Mouse (Mus musculus): ENCODE measurements around the gene Aldoc. TPM values are rescaled to one million over a fixed set of nuclear protein-coding genes. Genes with fewer than 3 reads are reported as not detected.

Aldoc gene
- polyA plus RNA-seq, 1 experiment from 2014 or later, result 2.7 TPM

GRCm38 (mm10) chr11:78371711-78372110 lies 48.9 kb downstream of the Aldoc start:
- Histone ChIP-seq H3K36me3 (replicated peaks; ENCODE audit: control insufficient read depth, insufficient read depth, low read depth, low read length) (no peaks in the 10 kb centered on the region), H3K4me2 (ENCODE audit: low read depth, low read length) (no peak overlapping the region), H3K4me1 (ENCODE audit: control insufficient read depth, insufficient read depth, low read length) (0 out of 2 replicates have a peak, but pooled peaks cover 3% of the 10 kb centered on the region), H3K27me3 (ENCODE audit: control insufficient read depth, insufficient read depth, low read length) (no peaks in the 10 kb centered on the region), H3K27ac (replicated peaks; ENCODE audit: low read depth, low read length) (no peak overlapping the region), H3K4me3 (ENCODE audit: low read depth, low read length) (no peak overlapping the region), H3K9me3 (replicated peaks; ENCODE audit: control insufficient read depth, low read length) (no peaks in the 10 kb centered on the region), H3K9ac (replicated peaks; ENCODE audit: low read length) (no peak overlapping the region)
- WGBS, result 89% methylated on average over 11 of the region's 11 CpGs
- no peak for DNase-seq (ENCODE audit: low spot score)
- ATAC-seq (replicated peaks; ENCODE audit: insufficient number of reproducible peaks, low FRiP score, low TSS enrichment, low read depth), result no peak

DNA sequence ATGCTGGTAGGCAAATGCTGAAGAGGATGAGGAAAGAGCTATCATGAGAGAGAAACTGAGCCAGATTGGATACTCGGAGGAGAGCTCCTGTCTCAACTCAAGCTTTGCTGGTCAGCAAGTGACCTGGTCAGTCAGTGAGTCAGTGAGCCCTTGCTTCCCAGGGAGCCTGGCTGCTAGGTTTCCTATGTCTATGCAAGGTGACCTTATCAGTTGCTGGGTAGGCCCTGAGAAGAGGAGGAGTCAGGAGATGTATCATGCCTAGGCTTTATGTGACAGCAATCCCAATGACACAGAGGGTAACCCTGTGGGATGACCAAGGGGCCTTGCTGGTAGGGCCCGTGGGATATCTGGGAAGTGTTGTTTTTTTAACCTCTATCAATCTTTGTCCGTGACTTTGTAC lies 49.4 kb downstream of the Aldoc start:
- 84% methylated on average over 3 of the region's 3 CpGs for WGBS

GRCm38 (mm10) chr11:78372610-78373009 lies 49.8 kb downstream of the Aldoc start:
- no peak for ATAC-seq (replicated peaks; ENCODE audit: insufficient number of reproducible peaks, low FRiP score, low TSS enrichment, low read depth)
- Histone ChIP-seq H3K4me2 (ENCODE audit: low read depth, low read length) (no peak overlapping the region), H3K36me3 (replicated peaks; ENCODE audit: control insufficient read depth, insufficient read depth, low read depth, low read length) (no peaks in the 10 kb centered on the region), H3K4me1 (ENCODE audit: control insufficient read depth, insufficient read depth, low read length) (0 out of 2 replicates have a peak, but pooled peaks cover 3% of the 10 kb centered on the region), H3K9me3 (replicated peaks; ENCODE audit: control insufficient read depth, low read length) (no peaks in the 10 kb centered on the region), H3K9ac (replicated peaks; ENCODE audit: low read length) (no peak overlapping the region), H3K27ac (replicated peaks; ENCODE audit: low read depth, low read length) (no peak overlapping the region), H3K27me3 (ENCODE audit: control insufficient read depth, insufficient read depth, low read length) (no peaks in the 10 kb centered on the region), H3K4me3 (ENCODE audit: low read depth, low read length) (no peak overlapping the region)
- 59% methylated on average over 7 of the region's 7 CpGs for WGBS
- no peak for DNase-seq (ENCODE audit: low spot score)

More for the DNA sequence above, 49.4 kb downstream of the Aldoc start:
- H3K36me3 ChIP-seq (replicated peaks; ENCODE audit: control insufficient read depth, insufficient read depth, low read depth, low read length), result no peaks in the 10 kb centered on the region
- DNase-seq (ENCODE audit: low spot score) (no peak), ATAC-seq (replicated peaks; ENCODE audit: insufficient number of reproducible peaks, low FRiP score, low TSS enrichment, low read depth) (no peak)
- no peaks in the 10 kb centered on the region for H3K27me3 ChIP-seq (ENCODE audit: control insufficient read depth, insufficient read depth, low read length)
- no peak overlapping the region for H3K4me3 ChIP-seq (ENCODE audit: low read depth, low read length)
- H3K4me2 ChIP-seq (ENCODE audit: low read depth, low read length), result no peak overlapping the region
- H3K4me1 ChIP-seq (ENCODE audit: control insufficient read depth, insufficient read depth, low read length), result 0 out of 2 replicates have a peak, but pooled peaks cover 3% of the 10 kb centered on the region
- H3K27ac ChIP-seq (replicated peaks; ENCODE audit: low read depth, low read length), result no peak overlapping the region
- no peak overlapping the region for H3K9ac ChIP-seq (replicated peaks; ENCODE audit: low read length)
- no peaks in the 10 kb centered on the region for H3K9me3 ChIP-seq (replicated peaks; ENCODE audit: control insufficient read depth, low read length)

- H3K36me3 ChIP-seq (replicated peaks; ENCODE audit: control insufficient read depth, insufficient read depth, low read depth, low read length), result no peaks in the 10 kb centered on the region
- no peaks in the 10 kb centered on the region for H3K9me3 ChIP-seq (replicated peaks; ENCODE audit: control insufficient read depth, low read length)
- 0 out of 2 replicates have a peak, but pooled peaks cover 3% of the 10 kb centered on the region for H3K4me1 ChIP-seq (ENCODE audit: control insufficient read depth, insufficient read depth, low read length)
- DNase-seq (ENCODE audit: low spot score), result peak; percentile 15
- 0 out of 2 replicates have a peak overlapping the region, but pooled peaks have one; percentile 13 for H3K27ac ChIP-seq (replicated peaks; ENCODE audit: low read depth, low read length)
- no peak overlapping the region for H3K4me2 ChIP-seq (ENCODE audit: low read depth, low read length)
- no peaks in the 10 kb centered on the region for H3K27me3 ChIP-seq (ENCODE audit: control insufficient read depth, insufficient read depth, low read length)
- no peak overlapping the region; the same call in 1 of the 2 replicates for H3K9ac ChIP-seq (replicated peaks; ENCODE audit: low read length)
- WGBS, result 74% methylated on average over 8 of the region's 8 CpGs
- ATAC-seq (replicated peaks; ENCODE audit: insufficient number of reproducible peaks, low FRiP score, low TSS enrichment, low read depth), result no peak
- no peak overlapping the region for H3K4me3 ChIP-seq (ENCODE audit: low read depth, low read length)
These were observed 51.4 kb downstream of the Aldoc start for GRCm38 (mm10) chr11:78374147-78374546.

Other genes with a start within 250 kb of the Aldoc start
- 37.5 and 44.6 TPM in 2 replicates for gene Eral1, start 242.6 kb upstream of the Aldoc start, polyA plus RNA-seq (2014; fragmentation: Nextera tagmentation; extraction: Ambion mirVana)
- 19.0 and 22.8 TPM in 2 replicates for gene Fam222b, start 228.3 kb upstream of the Aldoc start, polyA plus RNA-seq (2014; fragmentation: Nextera tagmentation; extraction: Ambion mirVana)
- 84.9 and 91.8 TPM in 2 replicates for gene Traf4, start 157.4 kb upstream of the Aldoc start, polyA plus RNA-seq (2014; fragmentation: Nextera tagmentation; extraction: Ambion mirVana)
- gene Nek8, start 146.3 kb upstream of the Aldoc start, polyA plus RNA-seq (2014; fragmentation: Nextera tagmentation; extraction: Ambion mirVana), result 8.6 and 8.9 TPM in 2 replicates
- 8.9 and 10.9 TPM in 2 replicates for gene Tlcd1, start 146.3 kb upstream of the Aldoc start, polyA plus RNA-seq (2014; fragmentation: Nextera tagmentation; extraction: Ambion mirVana)
- 1,340 and 1,370 TPM in 2 replicates for gene Rpl23a, start 139.4 kb upstream of the Aldoc start, polyA plus RNA-seq (2014; fragmentation: Nextera tagmentation; extraction: Ambion mirVana)
- gene Rab34, start 134.5 kb upstream of the Aldoc start, polyA plus RNA-seq (2014; fragmentation: Nextera tagmentation; extraction: Ambion mirVana), result 139 and 140 TPM in 2 replicates
- gene Proca1, start 129.6 kb upstream of the Aldoc start, polyA plus RNA-seq (2014; fragmentation: Nextera tagmentation; extraction: Ambion mirVana), result 1.2 and 1.7 TPM in 2 replicates
- gene Sdf2, start 77.2 kb upstream of the Aldoc start, polyA plus RNA-seq (2014; fragmentation: Nextera tagmentation; extraction: Ambion mirVana), result 47.3 and 55.6 TPM in 2 replicates
- gene Supt6, start 77.0 kb upstream of the Aldoc start, polyA plus RNA-seq (2014; fragmentation: Nextera tagmentation; extraction: Ambion mirVana), result 24.9 and 27.4 TPM in 2 replicates
- gene 2610507B11Rik, start 61.2 kb upstream of the Aldoc start, polyA plus RNA-seq (2014; fragmentation: Nextera tagmentation; extraction: Ambion mirVana), result 59.7 and 66.9 TPM in 2 replicates
- gene BC030499, start 32.1 kb upstream of the Aldoc start, polyA plus RNA-seq (2014; fragmentation: Nextera tagmentation; extraction: Ambion mirVana), result 0.11 TPM in 1 of 2 replicates, not detected in the other
- 54.8 and 62.0 TPM in 2 replicates for gene Spag5, start 21.4 kb upstream of the Aldoc start, polyA plus RNA-seq (2014; fragmentation: Nextera tagmentation; extraction: Ambion mirVana)
- gene Pigs, start 5.4 kb downstream of the Aldoc start, polyA plus RNA-seq (2014; fragmentation: Nextera tagmentation; extraction: Ambion mirVana), result 55.4 and 64.0 TPM in 2 replicates
- 77.0 and 84.7 TPM in 2 replicates for gene Unc119, start 20.5 kb downstream of the Aldoc start, polyA plus RNA-seq (2014; fragmentation: Nextera tagmentation; extraction: Ambion mirVana)
- gene Foxn1, start 63.6 kb downstream of the Aldoc start, polyA plus RNA-seq (2014; fragmentation: Nextera tagmentation; extraction: Ambion mirVana), result 0.14 and 0.50 TPM in 2 replicates
- not detected in 2 replicates for gene Slc13a2, start 99.2 kb downstream of the Aldoc start, polyA plus RNA-seq (2014; fragmentation: Nextera tagmentation; extraction: Ambion mirVana)
- gene Slc46a1, start 142.7 kb downstream of the Aldoc start, polyA plus RNA-seq (2014; fragmentation: Nextera tagmentation; extraction: Ambion mirVana), result 13.0 and 14.9 TPM in 2 replicates
- 4.1 and 4.7 TPM in 2 replicates for gene Sarm1, start 174.8 kb downstream of the Aldoc start, polyA plus RNA-seq (2014; fragmentation: Nextera tagmentation; extraction: Ambion mirVana)
- 24.8 and 30.4 TPM in 2 replicates for gene Vtn, start 176.1 kb downstream of the Aldoc start, polyA plus RNA-seq (2014; fragmentation: Nextera tagmentation; extraction: Ambion mirVana)
- gene Sebox, start 180.5 kb downstream of the Aldoc start, polyA plus RNA-seq (2014; fragmentation: Nextera tagmentation; extraction: Ambion mirVana), result not detected in 2 replicates
- gene Tmem199, start 189.2 kb downstream of the Aldoc start, polyA plus RNA-seq (2014; fragmentation: Nextera tagmentation; extraction: Ambion mirVana), result 66.4 and 70.1 TPM in 2 replicates
- gene Poldip2, start 189.2 kb downstream of the Aldoc start, polyA plus RNA-seq (2014; fragmentation: Nextera tagmentation; extraction: Ambion mirVana), result 159 and 161 TPM in 2 replicates
- gene Tnfaip1, start 213.4 kb downstream of the Aldoc start, polyA plus RNA-seq (2014; fragmentation: Nextera tagmentation; extraction: Ambion mirVana), result 91.6 and 91.9 TPM in 2 replicates
- gene Ift20, start 213.4 kb downstream of the Aldoc start, polyA plus RNA-seq (2014; fragmentation: Nextera tagmentation; extraction: Ambion mirVana), result 125 and 138 TPM in 2 replicates
- 73.7 and 76.3 TPM in 2 replicates for gene Tmem97, start 227.8 kb downstream of the Aldoc start, polyA plus RNA-seq (2014; fragmentation: Nextera tagmentation; extraction: Ambion mirVana)

All from embryonic facial prominence, embryonic 11.5 days (tissue).